Mouse (Mus musculus): ENCODE data around the gene Fam168a.

GRCm38 (mm10) chr7:100841608-100842007 is 135.2 kb downstream of the Fam168a start:
- TF ChIP-seq CTCF (IDR thresholded peaks at IDR 0.05; ENCODE audit: borderline replicate concordance, insufficient read depth, low read depth, low read length) (no peak), POLR2A (IDR thresholded peaks at IDR 0.05; ENCODE audit: borderline replicate concordance, insufficient read depth, low read length) (no peak)

Data from cerebellum, adult 2 months (tissue).